Mouse (Mus musculus) neural tube, embryonic 13.5 days (tissue): ENCODE measurements around the gene Dnm3. TPM values are rescaled to one million over a fixed set of nuclear protein-coding genes. Genes with fewer than 3 reads are reported as not detected.
A peak's percentile ranks its signal among the peaks of the same experiment; 100 is the strongest.

Source experiments
- microRNA counts: library from miRNA; unstranded; fragments of <30 nt; microRNA quantifications from one replicate; lab custom pipeline; 2016
- microRNA-seq: library from miRNA; unstranded; fragments of <30 nt; microRNA quantifications from one replicate; pipeline ENCODE4, GENCODE M21; 2016
- polyA plus RNA-seq: library from polyadenylated mRNA; unstranded; fragments of >200 nt; fragmentation: Nextera tagmentation; extraction: Ambion mirVana; gene quantifications from 2 replicates; pipeline ENCODE4 v1.2.1, GENCODE M21; 2015

Gene Dnm3
- polyA plus RNA-seq, 1 experiment from 2014 or later, result 41.6 TPM

MicroRNAs within 50 kb of the gene (microRNA counts, 519-probe panel; counts per million panel counts)
- microRNA mmu-miR-199a-3p (lab: Ali Mortazavi, UCI) (5,013 counts per million, percentile 85 among the panel's probes with 10 or more counts), microRNA mmu-miR-199a-5p (lab: Ali Mortazavi, UCI) (5,113 counts per million, percentile 89 among the panel's probes with 10 or more counts), microRNA mmu-miR-214 (lab: Ali Mortazavi, UCI) (2,929 counts per million, percentile 32 among the panel's probes with 10 or more counts)

Small RNAs within 50 kb of the gene (microRNA-seq; reads per million reads assigned to microRNA genes)
- gene Mir199a-2 (16.0 reads per million, percentile 32 among the genes with 10 or more reads in this experiment), gene Mir214 (675 reads per million, percentile 77 among the genes with 10 or more reads in this experiment)

Other genes with a start within 250 kb of the Dnm3 start
- 17.1 and 17.2 TPM in 2 replicates for gene Mettl13, start 70.5 kb upstream of the Dnm3 start, polyA plus RNA-seq
- gene Vamp4, start 92.5 kb upstream of the Dnm3 start, polyA plus RNA-seq, result 80.2 and 80.4 TPM in 2 replicates
- not detected in 2 replicates for gene Myoc, start 161.1 kb upstream of the Dnm3 start, polyA plus RNA-seq
- not detected in 2 replicates for gene Myocos, start 180.2 kb upstream of the Dnm3 start, polyA plus RNA-seq